Mouse (Mus musculus): ENCODE measurements at regions not wholly inside any gene's neighbourhood (a gene's known extent, or its start where the extent isn't known, plus 50 kb on each side); places are given as distances from the start of the nearest gene placed in this dataset.

DNA sequence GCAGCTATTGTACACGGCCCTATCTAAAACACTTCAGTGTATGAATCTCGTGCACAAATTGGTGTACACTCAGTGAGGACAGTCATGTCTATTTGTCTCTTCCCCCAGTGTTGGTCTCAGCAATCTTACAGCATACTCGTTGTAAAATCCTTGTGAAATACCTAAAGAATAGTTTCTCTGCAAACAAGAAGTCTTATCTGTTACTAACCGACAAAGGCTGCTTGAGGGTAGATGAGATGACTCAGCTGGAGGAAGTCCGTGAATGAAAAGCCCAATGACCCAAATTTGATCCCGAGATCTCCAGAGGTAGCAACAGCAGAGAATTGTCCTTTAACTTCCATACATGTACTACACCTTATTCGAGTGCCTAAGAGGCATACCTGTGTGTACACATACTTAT lies 342.0 kb downstream of the Bckdhb start:
- TF ChIP-seq CTCF (IDR thresholded peaks at IDR 0.05; ENCODE audit: extremely low read depth, insufficient read length, insufficient replicate concordance, low read depth, low read length), result no peak
- TF ChIP-seq POLR2A (IDR thresholded peaks at IDR 0.05; ENCODE audit: low read depth, low read length), result no peak

All from small intestine, adult 2 months (tissue).